Mouse (Mus musculus): ENCODE measurements around the gene Fam131a.

The Fam131a gene

DNA sequence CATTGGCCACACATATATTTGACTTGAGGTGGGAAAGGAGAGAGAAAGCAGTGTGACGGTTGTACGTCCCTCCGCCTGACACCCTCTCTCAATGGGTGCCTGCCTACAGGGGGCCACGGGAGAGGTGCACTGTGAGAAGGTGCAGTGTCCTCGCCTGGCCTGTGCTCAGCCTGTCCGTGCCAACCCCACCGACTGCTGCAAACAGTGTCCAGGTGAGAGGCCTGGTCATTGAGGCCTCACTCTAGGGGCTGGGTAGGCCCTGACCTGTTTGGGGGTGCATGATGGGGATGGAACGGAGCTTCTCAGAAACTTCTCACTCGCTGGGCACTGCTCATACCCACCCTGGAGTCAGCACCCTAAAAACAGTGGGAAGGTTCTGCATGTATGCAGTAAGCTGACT lies 46.8 kb downstream of the Fam131a start:
- DNase-seq (ENCODE audit: low spot score), result no peak

DNA sequence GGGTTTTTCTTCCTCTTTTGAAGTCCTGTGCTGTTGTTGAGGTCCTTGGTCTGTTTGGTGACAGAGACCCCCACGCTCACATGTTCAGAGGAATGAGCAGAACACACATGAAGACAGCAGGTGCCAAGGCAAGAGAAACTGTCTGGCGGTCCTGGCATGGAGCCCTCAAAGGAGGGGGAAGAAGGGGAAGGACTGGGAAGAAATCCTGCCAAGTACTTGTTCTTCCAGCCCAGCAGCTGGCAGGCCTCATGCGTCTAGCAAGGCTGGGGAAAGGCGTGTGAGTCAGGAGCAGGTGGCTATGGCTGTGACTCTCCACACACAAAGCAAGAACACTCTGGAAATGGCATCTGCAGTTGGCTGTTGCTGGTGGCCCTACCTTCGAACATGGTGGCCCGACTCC lies 53.6 kb downstream of the Fam131a start:
- DNase-seq (ENCODE audit: low spot score), result no peak

GRCm38 (mm10) chr16:20750518-20750917 lies 57.5 kb downstream of the Fam131a start:
- DNase-seq (ENCODE audit: low spot score), result no peak

All from embryo, embryonic 10 days (tissue).